Mouse (Mus musculus): ENCODE measurements around the gene Fdx1l.

- TF ChIP-seq TAL1 (IDR thresholded peaks at IDR 0.05; ENCODE audit: low read length) (peak; percentile 80), GATA1 (IDR thresholded peaks at IDR 0.05; ENCODE audit: low read length) (peak; percentile 93)
Observed at GRCm38 (mm10) chr9:21029291-21030054, 43.9 kb downstream of the Fdx1l start, which contains the start of gene Icam4.

Measured in erythroblast, embryonic 14.5 days (primary cell).